Mouse (Mus musculus): ENCODE measurements around the gene Bpifa1. TPM values are rescaled to one million over a fixed set of nuclear protein-coding genes. Genes with fewer than 3 reads are reported as not detected.

The Bpifa1 gene
- total RNA-seq, 1 experiment from 2014 or later: not detected

Other genes starting within 250 kb of the Bpifa1 start
- 6.3 and 7.2 TPM in 2 replicates for gene Bpifb6, start 242.5 kb upstream of the Bpifa1 start, total RNA-seq (2021)
- gene Bpifb3, start 224.7 kb upstream of the Bpifa1 start, total RNA-seq (2021): not detected in 2 replicates
- not detected in 2 replicates for gene Bpifb4, start 204.7 kb upstream of the Bpifa1 start, total RNA-seq (2021)
- not detected in 2 replicates for gene Bpifa6, start 167.9 kb upstream of the Bpifa1 start, total RNA-seq (2021)
- 0.43 TPM in 1 of 2 replicates, not detected in the other for gene Bpifa2, start 134.6 kb upstream of the Bpifa1 start, total RNA-seq (2021)
- not detected in 2 replicates for gene Bpifa3, start 12.5 kb upstream of the Bpifa1 start, total RNA-seq (2021)
- not detected in 2 replicates for gene Bpifa5, start 19.7 kb downstream of the Bpifa1 start, total RNA-seq (2021)
- not detected in 2 replicates for gene Bpifb1, start 47.9 kb downstream of the Bpifa1 start, total RNA-seq (2021)
- gene Bpifb5, start 80.9 kb downstream of the Bpifa1 start, total RNA-seq (2021): not detected in 2 replicates
- not detected in 2 replicates for gene Bpifb9a, start 115.0 kb downstream of the Bpifa1 start, total RNA-seq (2021)
- not detected in 2 replicates for gene Bpifb9b, start 164.3 kb downstream of the Bpifa1 start, total RNA-seq (2021)
- gene Cdk5rap1, start 230.1 kb downstream of the Bpifa1 start, total RNA-seq (2021): 12.4 and 18.2 TPM in 2 replicates